In genomic region chr4:95073214-95073750, GRCm38 (mm10) we compare ENCODE assay signal across 24 mouse cellular contexts. TPM values are rescaled to one million over a fixed set of nuclear protein-coding genes. Genes with fewer than 3 reads are reported as not detected.
A peak's percentile ranks its signal among the peaks of the same experiment; 100 is the strongest.
DNase-seq lines count a peak whose midpoint lies in the region; ATAC-seq and TF ChIP-seq lines count a peak whose summit lies in the region.
"Had no signal": no experiment of that assay in that cellular context is flagged by ENCODE, and none has a peak within 500 bp of the region (broad histone marks: within the 10 kb centered on the region; RNA-seq: fewer than 3 reads in every experiment).

No protein-coding gene starts in this region.

- H3K4me3 ChIP-seq in embryonic facial prominence, embryonic 10.5 days = no peak overlapping the region
- H3K4me3 ChIP-seq in limb, embryonic 14.5 days (replicated peaks; ENCODE audit: low read length) = no peak overlapping the region
- H3K4me3 ChIP-seq: left cerebral cortex, adult 2 months; liver, embryonic 12.5 days; lung, embryonic 15.5 days; midbrain, embryonic 13.5 days; myocyte; neural tube, embryonic 15.5 days had no signal

- H3K36me3 ChIP-seq in embryonic facial prominence, embryonic 10.5 days (replicated peaks) = no peaks in the 10 kb centered on the region
- no peaks in the 10 kb centered on the region for H3K36me3 ChIP-seq in limb, embryonic 14.5 days (ENCODE audit: control insufficient read depth, insufficient read depth, low read length)
- H3K36me3 ChIP-seq: liver, embryonic 12.5 days; lung, embryonic 15.5 days; midbrain, embryonic 13.5 days; neural tube, embryonic 15.5 days had no signal

- no peak overlapping the region for H3K9ac ChIP-seq in limb, embryonic 14.5 days (ENCODE audit: low read depth, low read length, severe bottlenecking)
- H3K9ac ChIP-seq: forebrain, postnatal 0 days; liver, embryonic 12.5 days; lung, embryonic 15.5 days; midbrain, embryonic 13.5 days; neural tube, embryonic 15.5 days had no signal

- DNase-seq in heart, adult 11 months = peak; percentile 88
- no peak for DNase-seq in heart, postnatal 10 days
- DNase-seq in embryonic facial prominence, embryonic 10.5 days (ENCODE audit: low spot score) = peak; percentile 42
- DNase-seq in hindlimb bud, embryonic 11.5 days (ENCODE audit: extremely low spot score, low read depth, low spot score) = peak; percentile 28
- DNase-seq in limb, embryonic 14.5 days (ENCODE audit: low spot score) = peak; percentile 48
- DNase-seq in right cerebral cortex, adult 2 months (ENCODE audit: low spot score in 2 of 2) = no peak
- DNase-seq in spleen, adult 12 weeks (ENCODE audit: low spot score) = no peak
- DNase-seq: adrenal gland, postnatal 14 days; B cell, adult 2 months; cerebellum, adult 11-12 months; cerebellum, postnatal 36 days; forebrain, postnatal 0 days; gastrocnemius, postnatal 14 days; thymus, adult 2 months had no signal

- TF ChIP-seq POLR2A in limb, embryonic 14.5 days (IDR thresholded peaks at IDR 0.05; ENCODE audit: borderline replicate concordance, extremely low read depth, insufficient read depth, insufficient read length) = no peak

- H3K27ac ChIP-seq in embryonic facial prominence, embryonic 10.5 days (replicated peaks) = peak overlapping the region; percentile 78
- H3K27ac ChIP-seq in limb, embryonic 14.5 days (replicated peaks; ENCODE audit: low read depth, low read length) = peak overlapping the region; percentile 55; the same call in 1 of the 2 replicates
- H3K27ac ChIP-seq: hindbrain, postnatal 0 days; kidney, postnatal 0 days; left cerebral cortex, adult 2 months; liver, embryonic 12.5 days; lung, embryonic 15.5 days; midbrain, embryonic 13.5 days; neural tube, embryonic 15.5 days had no signal

- peaks cover 35% of the 10 kb centered on the region for H3K4me1 ChIP-seq in embryonic facial prominence, embryonic 10.5 days
- peaks cover 9% of the 10 kb centered on the region; the same call in 1 of the 2 replicates for H3K4me1 ChIP-seq in limb, embryonic 14.5 days (ENCODE audit: control insufficient read depth, insufficient read depth, low read length)
- H3K4me1 ChIP-seq: midbrain, embryonic 13.5 days; neural tube, embryonic 15.5 days had no signal

- no peak overlapping the region for H3K4me2 ChIP-seq in limb, embryonic 14.5 days (replicated peaks; ENCODE audit: low read depth, low read length, severe bottlenecking)
- H3K4me2 ChIP-seq: liver, embryonic 12.5 days; lung, embryonic 15.5 days; midbrain, embryonic 13.5 days; neural tube, embryonic 15.5 days had no signal

- intact Hi-C loops in heart, postnatal 10 days (cut with DNase I) = no loop called here

- H3K27me3 ChIP-seq in embryonic facial prominence, embryonic 10.5 days (replicated peaks; ENCODE audit: low read depth, poor library complexity, severe bottlenecking) = no peaks in the 10 kb centered on the region
- H3K27me3 ChIP-seq in limb, embryonic 14.5 days (ENCODE audit: control insufficient read depth, insufficient read depth, low read length) = no peaks in the 10 kb centered on the region
- H3K27me3 ChIP-seq: lung, embryonic 15.5 days; midbrain, embryonic 13.5 days; neural tube, embryonic 15.5 days; Patski had no signal

- H3K9me3 ChIP-seq in embryonic facial prominence, embryonic 10.5 days = no peaks in the 10 kb centered on the region
- H3K9me3 ChIP-seq in limb, embryonic 14.5 days (ENCODE audit: control insufficient read depth, low read length) = no peaks in the 10 kb centered on the region
- H3K9me3 ChIP-seq: liver, embryonic 12.5 days; lung, embryonic 15.5 days; midbrain, embryonic 13.5 days; neural tube, embryonic 15.5 days had no signal

- 44% methylated on average over 10 of the region's 10 CpGs for WGBS in embryonic facial prominence, embryonic 10.5 days
- WGBS in limb, embryonic 14.5 days = 19% methylated on average over 10 of the region's 10 CpGs

- peak; percentile 65; the same call in 1 of the 2 replicates for ATAC-seq in limb, embryonic 14.5 days (ENCODE audit: low FRiP score, low read depth)
- ATAC-seq: activated CD4-positive, CD25-positive, alpha-beta regulatory T cell, adult 4 months; forebrain, postnatal 0 days; hindbrain, postnatal 0 days; liver, embryonic 12.5 days; midbrain, embryonic 13.5 days; Patski had no signal

RNA-seq across cellular contexts. Expression of gene Jun, which starts 21.3 kb away (rescaled TPM):
- 10 to 100 TPM; 58.9 to 65.6 TPM for total RNA-seq in heart, postnatal 10 days (2021)
- 69.8 and 78.0 TPM in 2 replicates for polyA plus RNA-seq in embryonic facial prominence, embryonic 10.5 days (2016; fragmentation: Nextera tagmentation; extraction: Ambion mirVana)
- polyA plus RNA-seq in limb, embryonic 14.5 days (2012; rRNA removed) = 65.3 and 91.6 TPM in 2 replicates
- 50.6 and 56.2 TPM in 2 replicates for polyA plus RNA-seq in limb, embryonic 14.5 days (2014; fragmentation: Nextera tagmentation; extraction: Ambion mirVana)

Comparison
In these comparisons a context has a peak if more than half of its experiments do, and no peak if none do; other contexts are left out.
1. DNase-seq: peak in heart, adult 11 months (single experiment), embryonic facial prominence, embryonic 10.5 days (single experiment), hindlimb bud, embryonic 11.5 days (single experiment) and limb, embryonic 14.5 days (single experiment); none in heart, postnatal 10 days (0 of 2), right cerebral cortex, adult 2 months (0 of 2) and spleen, adult 12 weeks (single experiment).